Mouse (Mus musculus) MEL-GATA-1-ER (cell line): ENCODE measurements around the gene Ywhag.
A peak's percentile ranks its signal among the peaks of the same experiment; 100 is the strongest.

ENCODE experiments used
- DNase-seq: peaks from one replicate; pipeline ENCODE4 v3.0.0-alpha.2; 2012; ENCODE audit warnings: low read depth; ENCODE audit errors: extremely low read depth

The Ywhag gene

DNA sequence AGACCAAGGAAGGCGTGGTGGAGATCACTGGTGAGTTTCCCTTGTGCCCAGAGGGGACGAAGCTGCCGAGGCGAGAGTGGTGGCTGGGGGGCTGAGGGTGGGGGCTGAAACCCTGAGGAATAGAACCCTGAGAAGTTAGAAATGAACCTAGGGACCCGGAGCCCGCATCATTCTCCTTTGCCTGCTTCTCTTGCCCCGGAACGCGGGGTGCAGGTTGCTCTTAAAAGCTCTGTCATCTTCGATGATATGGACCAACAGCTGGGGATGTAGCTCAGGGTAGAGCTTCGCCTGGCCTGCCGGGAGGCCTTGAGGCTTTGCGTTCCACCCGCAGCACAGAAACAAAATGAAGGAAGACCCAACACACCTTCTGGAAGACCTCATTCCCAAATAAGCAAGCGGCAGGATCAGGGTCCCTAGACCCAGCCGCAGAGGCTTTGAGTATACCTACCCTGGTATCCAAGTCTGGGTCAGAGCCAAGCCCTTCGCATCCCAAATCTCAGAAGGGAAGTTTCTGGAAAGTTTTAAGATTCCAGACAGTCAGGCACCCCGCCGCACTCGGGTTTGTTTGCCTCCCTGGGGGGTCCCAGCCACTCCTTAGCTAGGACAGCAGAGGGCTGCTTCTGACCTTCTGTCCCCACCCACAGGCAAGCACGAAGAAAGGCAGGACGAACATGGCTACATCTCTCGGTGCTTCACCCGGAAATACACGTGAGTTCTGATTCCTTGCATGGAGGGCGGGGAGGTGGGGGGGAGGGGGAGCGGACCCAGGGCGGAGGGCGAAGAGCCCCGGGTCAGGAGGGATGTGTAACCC, 45.8 kb downstream of the Ywhag start:
- no peak for DNase-seq

DNA sequence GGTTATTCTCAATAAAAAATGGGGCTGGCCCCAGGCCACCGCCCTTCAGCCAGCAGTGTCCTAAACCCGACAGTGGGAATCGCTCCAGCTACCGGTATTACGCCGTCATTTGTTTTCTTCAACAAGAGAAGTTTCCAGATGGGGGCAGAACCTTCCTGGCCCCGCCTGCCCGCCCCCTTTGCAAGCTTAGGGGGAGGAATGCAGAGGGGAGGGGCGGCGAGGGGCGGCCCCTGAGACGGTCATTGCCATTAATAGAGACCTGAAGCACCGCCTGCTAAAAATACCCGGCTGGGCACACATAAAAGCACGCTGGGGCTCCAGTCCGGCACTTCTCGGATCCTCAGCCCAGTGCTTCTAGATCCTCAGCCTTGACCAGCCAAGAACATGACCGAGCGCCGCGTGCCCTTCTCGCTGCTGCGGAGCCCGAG, 46.7 kb downstream of the Ywhag start, which contains the start of gene Hspb1:
Gene Hspb1 (plus strand): TSS at position 245 of the 428 bp plus-strand sequence.
- no peak for DNase-seq

DNA sequence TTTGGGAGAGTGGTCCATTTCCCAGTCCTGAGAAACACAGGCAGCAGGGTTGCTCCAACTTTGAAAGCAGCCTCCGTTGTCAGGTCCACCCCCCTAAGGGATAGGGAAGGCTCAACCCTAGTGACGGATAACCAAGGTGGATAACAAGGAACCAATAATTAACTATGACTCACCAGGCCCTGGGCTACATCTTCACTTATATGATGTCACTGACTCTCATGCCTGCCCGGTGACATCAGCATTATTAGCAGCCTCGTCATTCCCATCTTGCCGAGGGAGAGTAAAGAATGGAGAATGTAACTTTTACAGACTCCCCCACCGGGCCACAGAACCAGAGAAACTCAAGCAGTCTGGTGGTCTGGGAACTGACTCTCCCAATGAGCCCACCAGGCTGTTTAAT, 49.8 kb downstream of the Ywhag start:
- DNase-seq: no peak

DNA sequence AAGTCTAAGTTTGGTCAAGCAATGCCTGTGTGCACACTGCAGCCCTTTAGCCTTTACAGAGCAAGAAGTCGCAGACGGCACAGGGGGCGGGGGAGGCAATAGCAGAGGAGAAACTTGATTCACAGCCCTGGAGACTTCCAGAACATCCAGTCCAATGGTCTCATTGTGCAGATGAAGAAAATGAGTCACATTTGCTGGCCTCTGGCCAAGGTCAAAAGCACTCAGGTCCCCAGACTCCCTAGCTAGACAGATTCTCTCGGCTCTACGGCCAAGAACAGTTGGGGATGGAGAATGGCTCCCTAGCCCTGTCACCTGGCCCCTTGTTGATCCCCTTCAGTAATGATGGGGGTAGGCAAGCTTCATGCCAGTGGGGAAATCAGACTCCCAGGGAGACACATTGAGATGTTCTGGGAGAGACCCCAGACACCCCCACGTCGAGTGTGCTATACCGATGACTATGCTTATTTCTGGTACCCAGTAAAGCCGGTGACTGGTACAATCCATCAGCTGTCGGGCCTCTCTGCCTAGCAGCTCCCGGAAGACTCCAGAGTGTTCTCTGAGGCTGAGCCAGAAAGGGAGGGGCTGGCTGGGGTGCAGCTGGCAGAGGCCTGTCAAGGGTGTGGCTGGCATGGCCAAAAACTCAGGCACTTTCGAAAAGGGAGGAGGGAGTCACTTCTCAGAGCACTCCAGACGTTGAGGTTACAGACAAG, 54.8 kb downstream of the Ywhag start:
- no peak for DNase-seq

DNA sequence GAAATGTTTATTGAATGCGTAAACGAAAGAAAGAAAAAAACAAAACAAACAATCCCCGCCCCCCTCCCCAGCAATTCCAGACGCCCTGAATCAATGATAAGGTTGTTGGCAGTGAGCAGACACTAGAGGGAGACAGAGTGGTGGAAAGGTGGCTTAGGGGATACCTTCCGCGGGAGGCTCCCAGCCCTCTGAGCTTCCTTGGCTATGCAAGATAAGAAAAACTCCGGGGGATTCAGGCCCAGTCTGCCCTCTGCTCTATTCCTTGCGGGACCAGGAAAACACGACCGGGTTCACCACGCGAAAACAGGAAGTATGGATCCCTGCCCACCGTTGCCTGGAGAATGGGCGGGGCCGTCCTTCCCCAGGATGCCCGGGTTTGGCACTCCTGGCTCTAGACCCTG, 56.6 kb downstream of the Ywhag start:
- peak; percentile 58 for DNase-seq

DNA sequence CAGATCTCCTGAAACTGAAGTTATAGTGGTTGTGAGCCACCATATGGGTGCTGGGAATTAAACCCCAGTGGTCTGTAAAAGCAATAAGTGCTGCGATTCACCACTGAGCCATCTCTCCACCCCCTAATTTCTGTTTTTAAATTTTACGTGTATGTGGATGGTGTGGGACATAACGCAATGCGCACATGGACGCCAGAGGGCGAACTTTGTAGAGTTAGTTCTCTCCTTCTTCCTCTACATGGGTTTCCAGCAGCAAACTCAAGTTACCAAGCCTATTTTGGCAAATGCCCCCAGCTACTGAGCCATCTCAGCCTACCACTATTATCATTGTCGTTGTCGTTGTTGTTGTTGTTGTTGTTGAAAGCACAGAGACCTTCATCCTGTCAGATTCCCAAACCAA, 57.2 kb downstream of the Ywhag start:
- peak; percentile 69 for DNase-seq

DNA sequence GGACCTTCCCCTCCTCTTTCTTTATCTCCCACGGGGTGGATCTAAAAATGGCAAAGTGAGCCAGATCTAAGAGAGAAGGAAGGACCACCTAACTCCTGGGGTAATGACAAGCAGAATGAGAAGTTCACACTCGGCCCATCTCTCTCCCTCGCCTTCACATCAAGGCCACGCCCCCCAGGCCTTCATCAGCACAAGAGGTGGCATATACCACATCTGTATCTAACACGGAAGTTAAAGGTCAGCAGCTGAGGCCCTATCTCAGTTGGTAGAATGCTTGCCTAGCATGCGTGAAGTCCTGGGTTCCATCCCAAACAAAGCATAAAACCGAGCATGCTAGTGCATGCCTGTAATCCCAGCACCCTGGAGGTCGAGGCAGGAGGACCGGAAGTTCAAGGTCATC, 60.7 kb downstream of the Ywhag start:
- DNase-seq: no peak

DNA sequence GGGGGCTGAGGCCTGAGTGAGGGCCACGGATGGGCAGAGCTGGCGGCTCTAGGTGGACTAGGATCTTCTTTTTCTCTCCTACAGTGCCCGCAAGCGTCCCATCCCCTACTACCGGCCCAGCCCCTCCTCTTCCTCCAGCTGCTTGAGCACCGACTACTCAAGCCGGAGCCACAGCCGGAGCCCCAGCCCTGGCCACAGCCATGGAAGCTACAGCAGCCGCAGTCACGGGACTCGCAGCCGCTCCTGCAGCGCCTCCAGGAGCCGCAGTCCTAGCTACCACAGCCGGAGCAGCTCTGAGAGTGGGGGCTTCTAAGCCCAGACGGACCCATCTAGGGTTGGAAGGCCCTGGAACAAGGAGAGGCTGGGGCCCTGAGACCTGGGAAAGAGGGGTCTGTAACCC, 61.4 kb downstream of the Ywhag start:
- DNase-seq: no peak

DNA sequence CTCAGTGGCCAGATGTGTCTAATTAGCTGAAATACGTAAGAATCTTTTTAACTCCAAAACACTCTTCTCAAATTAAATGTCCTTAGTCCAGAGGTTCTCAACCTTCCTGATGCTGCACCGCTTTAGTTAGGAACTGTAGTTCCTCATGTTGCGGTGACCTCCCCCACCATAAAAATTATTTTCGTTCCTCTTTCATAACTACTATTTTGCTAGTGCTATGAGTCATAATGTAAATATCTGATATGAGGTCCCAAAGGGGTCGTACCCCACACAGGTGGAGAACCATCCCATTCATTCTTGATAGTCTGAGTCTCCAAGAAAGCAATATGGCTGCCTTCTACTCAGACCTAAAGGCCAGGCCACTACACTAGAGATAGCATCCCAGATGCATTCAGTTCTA, 63.9 kb downstream of the Ywhag start:
- DNase-seq: no peak

DNA sequence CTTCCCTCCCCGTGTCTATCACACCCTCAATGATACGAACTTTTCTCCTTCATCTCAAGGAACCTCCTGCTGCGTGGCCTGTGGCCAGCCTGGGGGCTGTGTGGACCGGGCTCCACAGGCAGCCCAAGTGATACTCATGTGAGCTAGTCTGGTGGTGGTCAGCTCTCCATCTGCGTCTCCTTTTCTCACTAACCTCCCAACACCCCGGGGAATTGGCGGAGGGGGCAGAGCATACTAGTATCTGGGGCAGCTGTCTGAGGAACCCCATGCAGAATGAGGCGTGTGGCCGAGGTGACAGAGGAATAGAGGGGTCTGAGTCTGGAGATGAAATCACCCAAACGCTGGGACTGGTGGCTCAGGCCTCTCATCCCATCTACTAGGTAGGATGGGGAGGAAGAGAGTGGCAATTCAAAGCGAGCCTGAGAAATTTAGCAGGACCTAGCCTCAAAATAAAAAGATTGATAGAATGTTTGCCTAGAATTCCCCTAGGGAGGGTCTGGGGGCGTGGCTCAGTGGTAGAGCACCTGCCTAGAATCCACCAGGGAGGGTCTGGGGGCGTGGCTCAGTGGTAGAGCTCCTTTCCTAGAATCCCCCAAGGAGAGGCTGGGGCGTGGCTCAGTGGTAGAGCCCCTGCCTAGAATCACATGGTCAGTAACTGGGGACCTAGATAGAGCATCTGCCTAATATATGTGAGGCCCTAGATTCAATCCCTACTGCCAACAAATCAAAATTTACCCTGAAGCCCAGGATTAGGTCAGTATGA, 64.6 kb downstream of the Ywhag start:
- no peak for DNase-seq

DNA sequence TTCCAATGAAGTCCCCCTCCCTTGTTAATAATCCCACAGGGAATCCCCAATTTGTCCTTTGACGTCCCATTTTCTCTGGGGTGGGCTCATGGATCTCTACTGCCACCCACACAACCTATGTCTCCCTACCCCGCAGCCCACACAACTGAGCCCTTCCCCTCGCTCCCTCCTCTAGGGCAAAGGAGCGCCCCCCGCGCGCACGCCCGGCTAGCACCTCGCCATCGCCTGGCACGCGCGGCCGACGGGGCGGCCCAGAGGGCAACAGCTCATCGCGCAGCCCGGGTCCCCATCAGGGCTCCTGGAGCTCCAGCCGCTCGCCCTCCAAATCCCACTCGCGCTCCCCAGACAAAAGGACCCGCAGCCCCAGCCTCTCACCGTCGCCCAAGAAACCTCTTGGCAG, 65.8 kb downstream of the Ywhag start:
- DNase-seq: no peak

DNA sequence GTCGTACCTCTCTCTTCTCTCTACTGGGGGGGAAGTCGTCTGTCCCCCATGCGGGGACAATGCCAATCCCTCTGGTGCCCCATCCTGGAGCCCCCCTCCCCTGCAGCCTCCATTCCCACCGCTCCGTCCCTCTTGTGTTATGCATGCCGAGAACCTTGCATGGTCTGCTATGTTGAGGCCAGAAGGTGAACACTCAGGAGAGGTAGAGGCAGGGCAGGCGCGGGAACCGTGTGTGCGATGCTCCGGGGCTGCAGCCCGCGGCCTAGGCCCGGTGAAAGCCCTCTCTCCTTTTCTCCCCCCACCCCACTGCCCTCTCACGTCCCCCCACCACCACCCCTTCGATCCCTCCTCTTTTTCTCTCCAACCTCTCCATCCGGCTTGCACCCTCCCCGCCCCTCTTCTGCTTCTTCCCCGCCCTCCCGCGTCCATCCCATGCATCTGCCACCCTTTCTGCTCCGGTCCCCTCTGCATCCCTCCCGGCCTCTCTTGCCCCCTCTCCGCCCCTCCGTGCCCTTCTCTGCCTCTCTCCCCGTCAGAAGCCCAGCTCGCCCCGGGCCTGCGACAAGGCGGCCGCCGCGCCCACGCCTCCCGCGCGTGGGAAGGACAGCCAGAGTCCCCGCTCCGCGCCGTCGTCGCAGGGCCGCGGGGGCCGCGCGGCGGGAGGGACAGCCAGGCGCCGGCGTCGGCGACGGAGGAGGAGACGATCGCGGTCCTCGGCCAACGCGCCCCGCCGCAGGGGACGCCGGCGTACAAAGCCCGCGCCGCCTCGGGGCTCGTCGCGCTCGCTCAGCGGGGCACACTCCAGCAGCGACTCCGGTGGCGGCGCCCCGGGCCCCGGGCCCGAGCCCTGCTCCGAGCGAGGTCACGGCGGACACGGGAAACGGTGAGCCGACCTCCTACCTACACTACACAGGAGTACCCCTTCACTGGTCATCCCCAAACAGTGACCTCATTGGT, 66.5 kb downstream of the Ywhag start:
- no peak for DNase-seq

DNA sequence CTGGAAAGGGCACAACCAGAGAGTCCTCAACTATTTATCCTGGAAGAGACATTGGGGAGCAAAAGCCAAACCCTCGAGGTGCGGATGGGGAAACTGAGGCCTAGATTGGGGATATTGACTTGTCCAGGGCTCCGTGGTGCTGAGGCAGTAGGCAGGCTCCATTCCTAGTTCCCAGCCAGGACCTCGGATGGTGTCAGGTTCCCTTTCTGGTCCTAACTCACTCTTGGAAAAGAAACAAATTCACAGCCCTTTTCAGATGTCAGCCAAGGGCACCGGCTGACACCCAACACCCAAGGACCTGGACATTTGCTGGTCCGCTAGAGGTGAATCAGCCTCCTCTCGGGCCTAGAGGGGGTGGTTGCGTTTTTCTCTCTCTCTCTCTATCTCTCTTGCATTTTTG, 67.8 kb downstream of the Ywhag start:
- DNase-seq: no peak
